Mouse (Mus musculus): ENCODE results near the gene Hoxc11. TPM values are rescaled to one million over a fixed set of nuclear protein-coding genes. Genes with fewer than 3 reads are reported as not detected.

Hoxc11 gene
- polyA plus RNA-seq, 1 experiment from 2014 or later = 2.9 TPM

DNA sequence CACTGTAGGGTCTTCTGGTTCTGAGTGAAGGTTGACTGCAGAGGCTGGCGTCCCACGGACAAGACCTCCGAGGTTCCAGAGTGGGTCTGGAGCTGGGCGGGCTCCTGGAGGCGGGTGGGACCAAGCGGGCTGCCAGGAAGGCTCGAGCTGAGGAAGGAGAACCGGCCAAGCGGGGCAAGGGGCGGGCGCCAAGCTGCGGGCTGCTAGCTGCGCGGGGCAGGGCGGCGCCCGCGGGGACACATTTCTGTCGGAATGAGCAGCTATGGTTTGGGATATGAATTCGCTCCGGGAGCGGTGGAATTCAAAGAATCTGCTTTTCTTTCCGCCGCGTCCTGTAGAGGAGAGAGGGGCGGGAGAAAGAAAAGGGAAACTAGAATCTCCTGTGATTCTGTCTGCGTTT lies 19.3 kb upstream of the Hoxc11 start:
- Histone ChIP-seq H3K9ac (ENCODE audit: low read depth, low read length) (no peak overlapping the region), H3K4me3 (ENCODE audit: low read length) (peak overlapping the region; percentile 14; the same call in 1 of the 2 replicates), H3K36me3 (ENCODE audit: control insufficient read depth, insufficient read depth, low read length) (no peaks in the 10 kb centered on the region), H3K27me3 (ENCODE audit: control insufficient read depth, insufficient read depth, low read length) (peaks cover 96% of the 10 kb centered on the region), H3K4me2 (replicated peaks; ENCODE audit: low read depth, low read length) (no peak overlapping the region), H3K4me1 (ENCODE audit: control insufficient read depth, insufficient read depth, low read length) (peaks cover 3% of the 10 kb centered on the region; the same call in 1 of the 2 replicates), H3K9me3 (ENCODE audit: control insufficient read depth, low read length) (no peaks in the 10 kb centered on the region), H3K27ac (ENCODE audit: low read depth, low read length) (no peak overlapping the region)
- ATAC-seq (ENCODE audit: low FRiP score, low TSS enrichment) = no peak
- WGBS = under 1% methylated on average over 24 of the region's 27 CpGs

DNA sequence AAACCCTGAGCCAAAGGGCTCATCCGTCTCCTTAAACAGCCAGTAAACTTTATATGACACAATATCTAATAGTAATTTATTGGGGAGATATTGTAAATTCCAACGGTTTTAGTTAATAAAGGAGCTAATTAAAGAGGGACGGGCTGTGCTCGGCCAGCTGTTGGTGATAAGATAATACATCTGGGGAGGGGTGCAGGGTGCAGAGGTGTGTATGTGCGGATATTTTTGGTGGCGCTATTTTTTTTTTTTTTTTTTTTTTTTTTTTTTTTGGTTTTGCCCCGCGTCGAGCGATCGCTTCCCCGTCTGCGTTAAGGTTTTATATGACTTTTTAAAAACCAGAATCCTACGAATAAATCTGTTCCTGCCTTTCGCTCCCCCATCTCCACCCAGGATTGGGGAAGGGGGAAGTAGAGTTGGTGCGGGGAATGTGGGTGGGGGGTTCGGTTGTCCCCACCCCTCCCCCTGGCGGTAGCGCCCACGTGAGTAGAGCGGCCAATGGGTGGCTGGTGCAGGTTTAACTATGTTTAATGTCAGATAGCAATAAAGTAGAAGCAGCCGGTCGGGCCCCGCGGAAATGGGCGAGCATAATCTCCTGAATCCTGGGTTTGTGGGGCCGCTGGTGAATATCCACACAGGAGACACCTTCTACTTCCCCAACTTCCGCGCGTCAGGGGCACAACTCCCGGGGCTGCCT lies 17.8 kb upstream of the Hoxc11 start, which contains the start of gene Hoxc12:
Gene Hoxc12 (plus strand): TSS at position 479 of the 694 bp plus-strand sequence.
- no peak within 1 kb of the TSS; the same call in 1 of the 2 replicates for H3K4me2 ChIP-seq (replicated peaks; ENCODE audit: low read depth, low read length)
- H3K9ac ChIP-seq (ENCODE audit: low read depth, low read length) = no peak within 1 kb of the TSS
- H3K9me3 ChIP-seq (ENCODE audit: control insufficient read depth, low read length) = no peaks in the 10 kb centered on the region
- peaks cover 96% of the 10 kb centered on the region for H3K27me3 ChIP-seq (ENCODE audit: control insufficient read depth, insufficient read depth, low read length)
- H3K4me3 ChIP-seq (ENCODE audit: low read length) = no peak within 1 kb of the TSS
- no peak for ATAC-seq (ENCODE audit: low FRiP score, low TSS enrichment)
- WGBS = 1% methylated on average over 31 of the region's 31 CpGs
- H3K27ac ChIP-seq (ENCODE audit: low read depth, low read length) = no peak within 1 kb of the TSS
- H3K4me1 ChIP-seq (ENCODE audit: control insufficient read depth, insufficient read depth, low read length) = peaks cover 3% of the 10 kb centered on the region; the same call in 1 of the 2 replicates
- no peaks in the 10 kb centered on the region for H3K36me3 ChIP-seq (ENCODE audit: control insufficient read depth, insufficient read depth, low read length)

DNA sequence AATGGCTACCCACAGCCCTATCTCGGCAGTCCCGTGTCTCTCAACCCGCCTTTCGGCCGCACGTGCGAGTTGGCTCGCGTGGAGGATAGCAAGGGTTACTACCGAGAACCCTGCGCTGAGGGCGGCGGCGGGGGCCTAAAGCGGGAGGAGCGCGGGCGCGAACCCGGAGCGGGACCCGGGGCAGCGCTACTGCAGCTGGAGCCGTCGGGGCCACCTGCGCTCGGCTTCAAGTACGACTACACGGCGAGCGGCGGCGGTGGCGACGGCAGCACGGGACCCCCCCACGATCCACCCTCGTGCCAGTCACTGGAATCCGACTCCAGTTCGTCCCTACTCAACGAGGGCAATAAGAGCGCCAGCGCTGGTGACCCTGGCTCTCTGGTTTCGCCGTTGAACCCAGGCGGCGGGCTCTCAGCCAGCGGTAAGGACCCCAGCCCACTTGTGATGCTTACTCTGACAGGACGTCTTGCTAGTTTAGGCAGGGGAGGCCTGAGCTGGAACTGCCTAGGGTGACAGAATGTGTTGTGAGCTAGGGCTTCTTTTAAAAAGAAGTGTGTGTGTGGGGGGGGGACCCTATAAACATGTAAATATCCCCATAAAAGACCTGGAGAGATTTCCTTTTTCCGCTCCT lies 17.1 kb upstream of the Hoxc11 start:
- Histone ChIP-seq H3K27ac (ENCODE audit: low read depth, low read length) (no peak overlapping the region), H3K4me1 (ENCODE audit: control insufficient read depth, insufficient read depth, low read length) (peaks cover 3% of the 10 kb centered on the region; the same call in 1 of the 2 replicates), H3K27me3 (ENCODE audit: control insufficient read depth, insufficient read depth, low read length) (peaks cover 96% of the 10 kb centered on the region), H3K9me3 (ENCODE audit: control insufficient read depth, low read length) (no peaks in the 10 kb centered on the region), H3K36me3 (ENCODE audit: control insufficient read depth, insufficient read depth, low read length) (no peaks in the 10 kb centered on the region), H3K4me3 (ENCODE audit: low read length) (no peak overlapping the region), H3K9ac (ENCODE audit: low read depth, low read length) (no peak overlapping the region), H3K4me2 (replicated peaks; ENCODE audit: low read depth, low read length) (no peak overlapping the region; the same call in 1 of the 2 replicates)
- no peak for ATAC-seq (ENCODE audit: low FRiP score, low TSS enrichment)
- WGBS = under 1% methylated on average over 50 of the region's 50 CpGs

DNA sequence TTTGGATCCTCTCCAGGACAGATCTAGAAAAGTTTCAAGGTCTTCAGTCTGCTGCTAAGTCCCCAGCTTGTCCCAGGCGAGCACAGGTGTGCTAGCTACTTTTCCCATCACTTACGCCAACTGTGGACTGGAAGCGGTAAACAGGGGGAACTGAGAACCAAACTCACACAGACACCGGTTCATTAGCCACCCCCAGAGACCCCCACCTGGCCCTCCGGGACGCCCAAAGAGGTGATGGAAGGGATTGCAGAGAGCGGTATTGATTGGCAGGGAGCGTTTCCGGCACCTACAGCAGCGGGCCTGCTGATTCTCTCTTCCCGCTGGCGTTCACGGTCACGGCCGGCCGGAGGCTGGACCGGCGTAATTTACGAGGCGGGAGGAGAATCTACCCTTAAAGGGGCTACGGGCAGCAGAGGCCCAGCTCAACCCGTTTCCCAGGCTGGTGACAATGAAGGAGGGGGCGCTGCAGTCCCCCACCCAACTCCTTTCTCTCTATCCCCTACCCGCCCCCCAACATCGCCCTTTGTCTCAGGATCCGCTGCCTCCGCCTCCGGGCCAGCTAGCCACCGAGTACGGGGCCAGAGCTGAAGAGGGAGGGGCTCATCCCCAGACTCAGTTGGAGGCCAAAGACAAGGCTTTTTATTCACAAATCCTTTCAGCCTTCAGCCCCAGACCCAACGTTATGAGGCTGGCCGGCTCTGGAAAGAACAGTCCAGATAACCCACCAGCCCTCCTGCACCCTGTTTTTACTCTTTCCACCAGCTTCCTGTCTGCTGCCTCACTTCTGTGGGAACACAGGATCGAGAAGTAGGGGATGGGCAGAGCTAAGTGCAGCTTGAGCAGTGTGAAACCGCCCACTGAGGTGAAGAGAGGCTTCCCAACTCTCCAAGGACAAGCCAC lies 14.7 kb upstream of the Hoxc11 start:
- Histone ChIP-seq H3K27me3 (ENCODE audit: control insufficient read depth, insufficient read depth, low read length) (peaks cover 97% of the 10 kb centered on the region), H3K27ac (ENCODE audit: low read depth, low read length) (no peak overlapping the region), H3K9ac (ENCODE audit: low read depth, low read length) (no peak overlapping the region), H3K36me3 (ENCODE audit: control insufficient read depth, insufficient read depth, low read length) (no peaks in the 10 kb centered on the region), H3K4me1 (ENCODE audit: control insufficient read depth, insufficient read depth, low read length) (peaks cover 3% of the 10 kb centered on the region; the same call in 1 of the 2 replicates), H3K9me3 (ENCODE audit: control insufficient read depth, low read length) (no peaks in the 10 kb centered on the region), H3K4me2 (replicated peaks; ENCODE audit: low read depth, low read length) (peak overlapping the region; percentile 31; the same call in 1 of the 2 replicates), H3K4me3 (ENCODE audit: low read length) (peak overlapping the region; percentile 22)
- ATAC-seq (ENCODE audit: low FRiP score, low TSS enrichment) = no peak
- WGBS = under 1% methylated on average over 34 of the region's 34 CpGs

DNA sequence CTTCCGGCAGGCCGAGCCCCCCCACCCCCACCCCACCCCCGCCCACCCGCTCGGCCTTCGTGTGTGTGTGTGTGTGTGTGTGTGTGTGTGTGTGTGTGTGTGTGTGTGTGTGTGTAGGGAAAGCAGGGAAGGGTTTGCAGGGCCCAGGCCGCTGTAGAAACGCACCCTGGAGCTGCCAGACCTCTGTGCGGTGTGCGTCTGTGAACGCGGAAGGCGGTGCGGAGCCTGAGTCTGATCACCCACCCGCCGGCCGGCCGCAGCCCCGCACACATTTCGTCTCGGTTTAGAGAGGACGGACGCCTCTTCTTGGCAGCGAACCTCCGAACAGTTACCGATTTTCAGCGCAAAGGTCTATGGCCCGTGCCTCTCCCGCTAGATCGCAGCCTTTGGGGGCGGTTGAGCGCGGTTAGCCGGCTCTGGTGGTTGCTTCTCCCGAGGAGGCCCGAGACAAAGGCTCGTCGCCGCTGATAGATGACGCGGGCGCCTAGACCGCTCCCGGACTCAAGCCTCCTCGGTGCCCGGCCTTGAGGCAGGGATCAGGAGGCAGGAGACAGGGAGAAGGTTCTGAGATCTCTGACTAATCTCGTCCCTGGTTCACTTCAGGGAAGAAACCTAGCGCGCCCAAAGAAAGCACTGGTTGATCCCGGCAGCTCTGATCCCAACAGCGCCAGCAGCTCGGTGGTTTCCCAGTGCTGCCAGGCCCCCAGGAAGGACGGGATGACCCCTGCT lies 11.3 kb upstream of the Hoxc11 start:
- peak overlapping the region; percentile 48 for H3K4me2 ChIP-seq (replicated peaks; ENCODE audit: low read depth, low read length)
- peak; percentile 43; the same call in 1 of the 2 replicates for ATAC-seq (ENCODE audit: low FRiP score, low TSS enrichment)
- no peaks in the 10 kb centered on the region for H3K36me3 ChIP-seq (ENCODE audit: control insufficient read depth, insufficient read depth, low read length)
- H3K4me3 ChIP-seq (ENCODE audit: low read length) = peak overlapping the region; percentile 37
- peaks cover 99% of the 10 kb centered on the region for H3K27me3 ChIP-seq (ENCODE audit: control insufficient read depth, insufficient read depth, low read length)
- 1% methylated on average over 53 of the region's 53 CpGs for WGBS
- H3K27ac ChIP-seq (ENCODE audit: low read depth, low read length) = no peak overlapping the region
- H3K4me1 ChIP-seq (ENCODE audit: control insufficient read depth, insufficient read depth, low read length) = peaks cover 3% of the 10 kb centered on the region; the same call in 1 of the 2 replicates
- H3K9me3 ChIP-seq (ENCODE audit: control insufficient read depth, low read length) = no peaks in the 10 kb centered on the region
- peak overlapping the region; percentile 54; the same call in 1 of the 2 replicates for H3K9ac ChIP-seq (ENCODE audit: low read depth, low read length)

DNA sequence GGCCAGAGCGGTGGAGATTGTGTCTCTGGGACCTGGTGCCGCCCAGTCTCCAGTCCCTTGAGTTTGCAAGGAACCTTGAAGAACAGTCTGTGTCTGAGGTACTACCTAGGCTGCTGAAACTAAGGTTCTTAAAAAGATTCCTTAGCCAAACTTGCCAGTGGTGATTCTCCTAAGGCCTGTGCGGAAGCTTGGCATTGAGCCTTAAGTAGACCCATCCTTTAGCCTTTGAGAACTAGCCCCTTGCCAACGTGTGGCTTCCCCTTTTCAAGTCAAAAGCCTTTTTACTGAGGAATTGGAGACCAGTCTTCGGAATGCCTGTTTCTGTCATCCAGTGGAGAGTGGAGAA lies 10.8 kb upstream of the Hoxc11 start:
- Histone ChIP-seq H3K36me3 (ENCODE audit: control insufficient read depth, insufficient read depth, low read length) (no peaks in the 10 kb centered on the region), H3K4me3 (ENCODE audit: low read length) (peak overlapping the region; percentile 37), H3K9me3 (ENCODE audit: control insufficient read depth, low read length) (no peaks in the 10 kb centered on the region), H3K4me2 (replicated peaks; ENCODE audit: low read depth, low read length) (peak overlapping the region; percentile 48), H3K27me3 (ENCODE audit: control insufficient read depth, insufficient read depth, low read length) (peaks cover 99% of the 10 kb centered on the region), H3K9ac (ENCODE audit: low read depth, low read length) (no peak overlapping the region), H3K4me1 (ENCODE audit: control insufficient read depth, insufficient read depth, low read length) (peaks cover 3% of the 10 kb centered on the region; the same call in 1 of the 2 replicates), H3K27ac (ENCODE audit: low read depth, low read length) (no peak overlapping the region)
- 11% methylated on average over 5 of the region's 5 CpGs for WGBS
- ATAC-seq (ENCODE audit: low FRiP score, low TSS enrichment) = peak; percentile 69; the same call in 1 of the 2 replicates

DNA sequence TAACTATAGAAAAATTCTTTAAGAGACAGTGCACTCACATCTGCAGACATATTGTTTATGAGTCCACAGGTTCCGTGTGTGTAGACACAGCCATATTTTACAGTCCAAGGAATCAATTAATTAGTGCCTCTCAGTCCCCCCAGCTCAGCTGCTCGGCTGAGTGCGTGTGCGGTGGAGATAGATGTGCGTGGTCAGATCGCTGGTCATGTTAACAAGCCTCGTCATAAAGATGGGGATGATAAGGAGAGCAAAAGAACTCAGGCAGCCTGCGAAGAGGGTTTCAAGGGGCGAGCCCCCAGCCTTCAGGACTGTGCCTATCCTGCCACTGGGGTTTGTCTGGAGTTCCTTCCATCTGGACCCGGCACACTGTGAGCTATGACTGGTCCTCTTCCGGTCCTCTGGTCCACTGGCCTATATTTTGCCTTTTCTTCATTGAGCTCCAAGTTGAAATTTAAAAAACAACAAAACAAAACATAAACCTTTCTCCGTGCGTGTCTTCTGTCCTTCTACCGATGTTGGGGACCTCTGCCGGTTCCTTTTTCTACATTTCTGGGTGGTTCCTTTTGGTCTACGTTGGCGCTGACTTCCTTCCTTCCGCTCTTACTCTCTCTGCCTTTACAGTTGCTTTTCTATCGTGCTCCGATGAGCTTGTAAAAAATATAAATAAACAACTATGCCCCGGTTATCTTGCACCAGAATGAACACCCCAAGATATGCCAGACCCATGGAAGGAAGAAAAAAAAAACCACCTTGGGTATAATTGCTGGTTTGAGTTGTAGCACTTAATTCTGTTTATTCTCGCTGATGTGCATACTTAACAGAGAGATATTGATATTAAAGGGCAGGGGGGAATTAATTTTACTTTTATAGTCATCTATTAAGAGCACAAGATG lies 8.8 kb upstream of the Hoxc11 start:
- H3K4me1 ChIP-seq (ENCODE audit: control insufficient read depth, insufficient read depth, low read length) = no peaks in the 10 kb centered on the region
- no peak overlapping the region for H3K9ac ChIP-seq (ENCODE audit: low read depth, low read length)
- no peak overlapping the region for H3K4me2 ChIP-seq (replicated peaks; ENCODE audit: low read depth, low read length)
- H3K27ac ChIP-seq (ENCODE audit: low read depth, low read length) = no peak overlapping the region
- no peak for ATAC-seq (ENCODE audit: low FRiP score, low TSS enrichment)
- H3K36me3 ChIP-seq (ENCODE audit: control insufficient read depth, insufficient read depth, low read length) = no peaks in the 10 kb centered on the region
- WGBS = 9% methylated on average over 22 of the region's 22 CpGs
- H3K27me3 ChIP-seq (ENCODE audit: control insufficient read depth, insufficient read depth, low read length) = peaks cover 96% of the 10 kb centered on the region
- no peaks in the 10 kb centered on the region for H3K9me3 ChIP-seq (ENCODE audit: control insufficient read depth, low read length)
- H3K4me3 ChIP-seq (ENCODE audit: low read length) = no peak overlapping the region
